Mouse (Mus musculus): Measurements from ENCODE around the gene Etv2. TPM values are rescaled to one million over a fixed set of nuclear protein-coding genes. Genes with fewer than 3 reads are reported as not detected.
A peak's percentile ranks its signal among the peaks of the same experiment; 100 is the strongest.

Gene Etv2
- polyA plus RNA-seq, 1 experiment from 2014 or later: not detected

GRCm38 (mm10) chr7:30593579-30594509 lies 41.8 kb downstream of the Etv2 start:
- no peaks in the 10 kb centered on the region for H3K9me3 ChIP-seq (replicated peaks)
- peaks cover 9% of the 10 kb centered on the region for H3K4me1 ChIP-seq
- 0 out of 2 replicates have a peak overlapping the region, but pooled peaks have one; percentile 13 for H3K9ac ChIP-seq
- no peak for ATAC-seq (ENCODE audit: low FRiP score)
- H3K27ac ChIP-seq: no peak overlapping the region
- H3K4me3 ChIP-seq: no peak overlapping the region
- H3K27me3 ChIP-seq: no peaks in the 10 kb centered on the region; the same call in 1 of the 2 replicates
- no peaks in the 10 kb centered on the region for H3K36me3 ChIP-seq
- no peak overlapping the region for H3K4me2 ChIP-seq (replicated peaks)
- WGBS: 74% methylated on average over 10 of the region's 10 CpGs

GRCm38 (mm10) chr7:30592772-30593423 lies 42.8 kb downstream of the Etv2 start:
- no peak for ATAC-seq (ENCODE audit: low FRiP score)
- H3K9me3 ChIP-seq (replicated peaks): no peaks in the 10 kb centered on the region
- H3K27ac ChIP-seq: no peak overlapping the region
- no peak overlapping the region for H3K4me2 ChIP-seq (replicated peaks)
- H3K4me1 ChIP-seq: peaks cover 9% of the 10 kb centered on the region
- H3K4me3 ChIP-seq: no peak overlapping the region
- no peaks in the 10 kb centered on the region; the same call in 1 of the 2 replicates for H3K27me3 ChIP-seq
- WGBS: 49% methylated on average over 5 of the region's 5 CpGs
- H3K9ac ChIP-seq: no peak overlapping the region
- H3K36me3 ChIP-seq: no peaks in the 10 kb centered on the region

- no peak for ATAC-seq (ENCODE audit: low FRiP score)
- H3K27me3 ChIP-seq: no peaks in the 10 kb centered on the region; the same call in 1 of the 2 replicates
- no peak overlapping the region for H3K4me3 ChIP-seq
- H3K36me3 ChIP-seq: peaks cover 3% of the 10 kb centered on the region
- H3K4me1 ChIP-seq: peaks cover 22% of the 10 kb centered on the region
- no peak overlapping the region for H3K4me2 ChIP-seq (replicated peaks)
- no peaks in the 10 kb centered on the region for H3K9me3 ChIP-seq (replicated peaks)
- no peak overlapping the region for H3K27ac ChIP-seq
- no peak overlapping the region for H3K9ac ChIP-seq
- 47% methylated on average over 4 of the region's 4 CpGs for whole genome bisulfite sequencing
Measured at GRCm38 (mm10) chr7:30591605-30591951, 44.1 kb downstream of the Etv2 start.

- Histone ChIP-seq H3K9ac (0 out of 2 replicates have a peak overlapping the region, but pooled peaks have one; percentile 1), H3K4me3 (no peak overlapping the region), H3K27me3 (no peaks in the 10 kb centered on the region; the same call in 1 of the 2 replicates), H3K4me1 (peaks cover 26% of the 10 kb centered on the region), H3K4me2 (replicated peaks) (no peak overlapping the region), H3K36me3 (peaks cover 7% of the 10 kb centered on the region), H3K9me3 (replicated peaks) (no peaks in the 10 kb centered on the region), H3K27ac (no peak overlapping the region)
- ATAC-seq (ENCODE audit: low FRiP score): no peak
- 82% methylated on average over 9 of the region's 9 CpGs for WGBS
Measured at GRCm38 (mm10) chr7:30590927-30591604, 44.6 kb downstream of the Etv2 start.

- peak; percentile 67 for ATAC-seq (ENCODE audit: low FRiP score)
- Histone ChIP-seq H3K4me1 (peaks cover 26% of the 10 kb centered on the region), H3K36me3 (peaks cover 20% of the 10 kb centered on the region), H3K9me3 (replicated peaks) (no peaks in the 10 kb centered on the region), H3K27me3 (no peaks in the 10 kb centered on the region), H3K9ac (peak overlapping the region; percentile 59), H3K4me2 (replicated peaks) (peak overlapping the region; percentile 86), H3K27ac (peak overlapping the region; percentile 93), H3K4me3 (peak overlapping the region; percentile 99)
- 28% methylated on average over 40 of the region's 40 CpGs for WGBS
Measured at GRCm38 (mm10) chr7:30589435-30590301, 46.0 kb downstream of the Etv2 start.

GRCm38 (mm10) chr7:30588676-30589434 lies 46.8 kb downstream of the Etv2 start, which contains the start of gene Kmt2b:
TSS of gene Kmt2b (minus strand) at chr7:30588726.
- Histone ChIP-seq H3K4me1 (peaks cover 26% of the 10 kb centered on the region), H3K9me3 (replicated peaks) (no peaks in the 10 kb centered on the region), H3K4me2 (replicated peaks) (peak within 1 kb of the TSS; percentile 86), H3K9ac (peak within 1 kb of the TSS; percentile 99), H3K4me3 (peak within 1 kb of the TSS; percentile 99), H3K36me3 (peaks cover 28% of the 10 kb centered on the region), H3K27ac (peak within 1 kb of the TSS; percentile 93), H3K27me3 (no peaks in the 10 kb centered on the region)
- under 1% methylated on average over 41 of the region's 68 CpGs for WGBS
- peak; percentile 97 for ATAC-seq (ENCODE audit: low FRiP score)

GRCm38 (mm10) chr7:30587842-30588667 lies 47.6 kb downstream of the Etv2 start:
- under 1% methylated on average over 62 of the region's 67 CpGs for WGBS
- Histone ChIP-seq H3K27ac (peak overlapping the region; percentile 93), H3K4me2 (replicated peaks) (peak overlapping the region; percentile 86), H3K36me3 (peaks cover 36% of the 10 kb centered on the region), H3K9me3 (replicated peaks) (no peaks in the 10 kb centered on the region), H3K9ac (peak overlapping the region; percentile 99), H3K4me1 (peaks cover 23% of the 10 kb centered on the region), H3K27me3 (no peaks in the 10 kb centered on the region), H3K4me3 (peak overlapping the region; percentile 99)
- ATAC-seq (ENCODE audit: low FRiP score): peak; percentile 39

- no peak overlapping the region for H3K27ac ChIP-seq
Measured at GRCm38 (mm10) chr7:30586455-30587020, 49.1 kb downstream of the Etv2 start.

GRCm38 (mm10) chr7:30585170-30585569 lies 50.5 kb downstream of the Etv2 start:
- Histone ChIP-seq H3K4me2 (replicated peaks) (no peak overlapping the region), H3K27ac (no peak overlapping the region), H3K9ac (no peak overlapping the region), H3K4me3 (no peak overlapping the region), H3K36me3 (peaks cover 64% of the 10 kb centered on the region), H3K27me3 (no peaks in the 10 kb centered on the region), H3K9me3 (replicated peaks) (no peaks in the 10 kb centered on the region), H3K4me1 (peaks cover 23% of the 10 kb centered on the region)
- 94% methylated on average over 7 of the region's 7 CpGs for WGBS
- no peak for ATAC-seq (ENCODE audit: low FRiP score)

More at GRCm38 (mm10) chr7:30586455-30587020, 49.1 kb downstream of the Etv2 start:
- peak overlapping the region; percentile 86 for H3K4me2 ChIP-seq (replicated peaks)
- H3K9ac ChIP-seq: peak overlapping the region; percentile 99
- no peaks in the 10 kb centered on the region for H3K9me3 ChIP-seq (replicated peaks)
- peaks cover 52% of the 10 kb centered on the region for H3K36me3 ChIP-seq
- H3K4me1 ChIP-seq: peaks cover 23% of the 10 kb centered on the region
- no peak for ATAC-seq (ENCODE audit: low FRiP score)
- 89% methylated on average over 28 of the region's 28 CpGs for WGBS
- H3K27me3 ChIP-seq: no peaks in the 10 kb centered on the region
- H3K4me3 ChIP-seq: peak overlapping the region; percentile 99

- Histone ChIP-seq H3K9ac (no peak overlapping the region), H3K4me1 (peaks cover 16% of the 10 kb centered on the region), H3K9me3 (replicated peaks) (no peaks in the 10 kb centered on the region), H3K4me2 (replicated peaks) (no peak overlapping the region), H3K36me3 (peaks cover 72% of the 10 kb centered on the region), H3K27me3 (no peaks in the 10 kb centered on the region), H3K4me3 (no peak overlapping the region), H3K27ac (no peak overlapping the region)
- WGBS: 94% methylated on average over 10 of the region's 10 CpGs
- ATAC-seq (ENCODE audit: low FRiP score): no peak
Measured at GRCm38 (mm10) chr7:30584339-30584738, 51.3 kb downstream of the Etv2 start.
